Mouse (Mus musculus): ENCODE data around the gene Tfb1m. TPM values are rescaled to one million over a fixed set of nuclear protein-coding genes. Genes with fewer than 3 reads are reported as not detected.

The Tfb1m gene
- 9.0 and 9.6 TPM in 2 replicates for polyA plus RNA-seq (2015; fragmentation: Nextera tagmentation; extraction: Ambion mirVana)

- peak within 1 kb of the TSS; percentile 86 for H3K27ac ChIP-seq (replicated peaks)
- H3K9ac ChIP-seq (ENCODE audit: low read length) = peak within 1 kb of the TSS; percentile 58
- peak; percentile 99 for DNase-seq (ENCODE audit: low spot score)
- peak; percentile 100 for ATAC-seq (ENCODE audit: low FRiP score, low TSS enrichment)
- no peaks in the 10 kb centered on the region for H3K4me1 ChIP-seq (replicated peaks; ENCODE audit: control insufficient read depth, insufficient read depth)
- H3K27me3 ChIP-seq (ENCODE audit: control insufficient read depth, insufficient read depth, low read length) = no peaks in the 10 kb centered on the region
- H3K9me3 ChIP-seq (ENCODE audit: control insufficient read depth, low read length) = no peaks in the 10 kb centered on the region
- peak within 1 kb of the TSS; percentile 63 for H3K4me2 ChIP-seq (replicated peaks; ENCODE audit: low read depth)
- WGBS = under 1% methylated on average over 58 of the region's 60 CpGs
- no peaks in the 10 kb centered on the region for H3K36me3 ChIP-seq (ENCODE audit: control insufficient read depth, insufficient read depth, low read length)
- 0 out of 2 replicates have a peak, but pooled peaks have one; percentile 5 for TF ChIP-seq CTCF (IDR thresholded peaks at IDR 0.05; ENCODE audit: low read depth)
- TF ChIP-seq EP300 (optimal IDR thresholded peaks at IDR 0.05) = no peak
- peak within 1 kb of the TSS; percentile 65 for H3K4me3 ChIP-seq (ENCODE audit: low read depth, low read length)
Observed at GRCm38 (mm10) chr17:3557331-3558311, at the start of gene Tfb1m. Gene Tfb1m, minus strand, starts transcription at chr17:3557781.

DNA sequence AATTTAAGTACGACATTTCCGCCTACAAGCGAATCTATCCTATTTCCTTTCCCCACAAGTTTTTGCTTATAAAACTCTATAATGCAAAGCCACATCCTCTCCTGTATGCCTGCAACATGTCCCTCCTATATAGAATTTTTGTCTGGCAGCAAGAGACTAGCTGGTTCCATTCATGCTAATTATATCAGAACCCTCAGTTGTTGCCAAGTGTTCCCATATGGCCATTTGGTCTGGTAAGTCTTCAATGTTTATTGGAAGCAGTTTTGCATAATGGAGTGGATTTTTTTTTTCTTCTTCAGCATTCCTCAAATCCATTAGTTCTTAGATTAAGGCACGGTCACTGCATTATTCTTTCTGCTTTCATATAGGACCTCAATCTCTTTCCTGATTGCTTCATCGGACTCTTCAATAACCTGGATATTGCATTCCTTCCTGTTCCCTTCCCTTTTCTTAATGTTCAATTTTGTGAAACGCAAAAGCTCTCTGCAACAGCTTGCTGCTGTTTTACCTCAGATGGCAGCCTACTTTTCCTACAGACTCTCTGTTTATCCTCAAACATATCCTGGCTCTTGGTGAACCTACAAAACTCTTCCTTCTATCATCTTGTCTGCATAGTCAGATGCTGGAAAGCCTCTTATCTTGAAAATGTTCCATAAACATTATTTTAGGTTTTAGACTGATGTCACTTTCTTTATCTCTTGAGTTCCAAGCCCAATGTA lies 45.5 kb upstream of the Tfb1m start:
- Histone ChIP-seq H3K9ac (ENCODE audit: low read length) (no peak overlapping the region), H3K4me1 (replicated peaks; ENCODE audit: control insufficient read depth, insufficient read depth) (no peaks in the 10 kb centered on the region), H3K36me3 (ENCODE audit: control insufficient read depth, insufficient read depth, low read length) (no peaks in the 10 kb centered on the region), H3K27ac (replicated peaks) (no peak overlapping the region), H3K9me3 (ENCODE audit: control insufficient read depth, low read length) (no peaks in the 10 kb centered on the region), H3K27me3 (ENCODE audit: control insufficient read depth, insufficient read depth, low read length) (no peaks in the 10 kb centered on the region), H3K4me2 (replicated peaks; ENCODE audit: low read depth) (no peak overlapping the region), H3K4me3 (ENCODE audit: low read depth, low read length) (no peak overlapping the region)
- ATAC-seq (ENCODE audit: low FRiP score, low TSS enrichment) (no peak), DNase-seq (ENCODE audit: low spot score) (no peak)
- WGBS = 70% methylated on average over 6 of the region's 6 CpGs
- TF ChIP-seq EP300 (optimal IDR thresholded peaks at IDR 0.05) = no peak
- TF ChIP-seq CTCF (IDR thresholded peaks at IDR 0.05; ENCODE audit: low read depth) = no peak

DNA sequence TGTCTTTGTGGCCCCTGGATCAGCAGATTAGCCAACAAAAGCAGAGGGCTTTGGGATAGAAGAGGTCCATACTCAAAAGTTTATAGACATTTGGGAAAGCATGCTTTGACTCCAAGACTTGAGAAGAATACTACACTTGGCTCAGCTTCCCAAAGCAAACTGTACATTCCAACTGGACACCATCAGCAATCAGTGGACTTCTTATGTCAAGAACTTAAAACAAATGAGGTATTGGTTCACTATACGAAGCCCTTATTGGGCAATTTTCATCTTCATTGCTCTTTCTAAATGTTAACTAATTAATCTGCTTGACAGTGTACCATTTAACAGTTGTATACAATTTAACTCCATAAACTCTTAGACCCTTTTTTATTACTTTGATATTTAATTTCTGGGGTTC lies 40.8 kb upstream of the Tfb1m start:
- no peaks in the 10 kb centered on the region for H3K4me1 ChIP-seq (replicated peaks; ENCODE audit: control insufficient read depth, insufficient read depth)
- DNase-seq (ENCODE audit: low spot score) (no peak), ATAC-seq (ENCODE audit: low FRiP score, low TSS enrichment) (no peak)
- H3K9ac ChIP-seq (ENCODE audit: low read length) = no peak overlapping the region
- no peak overlapping the region for H3K4me3 ChIP-seq (ENCODE audit: low read depth, low read length)
- H3K9me3 ChIP-seq (ENCODE audit: control insufficient read depth, low read length) = no peaks in the 10 kb centered on the region
- TF ChIP-seq EP300 (optimal IDR thresholded peaks at IDR 0.05) (no peak), CTCF (IDR thresholded peaks at IDR 0.05; ENCODE audit: low read depth) (no peak)
- H3K4me2 ChIP-seq (replicated peaks; ENCODE audit: low read depth) = no peak overlapping the region
- 53% methylated on average over 1 of the region's 1 CpGs for WGBS
- H3K27me3 ChIP-seq (ENCODE audit: control insufficient read depth, insufficient read depth, low read length) = no peaks in the 10 kb centered on the region
- H3K27ac ChIP-seq (replicated peaks) = no peak overlapping the region
- no peaks in the 10 kb centered on the region for H3K36me3 ChIP-seq (ENCODE audit: control insufficient read depth, insufficient read depth, low read length)

GRCm38 (mm10) chr17:3597866-3598265 lies 40.3 kb upstream of the Tfb1m start:
- no peaks in the 10 kb centered on the region for H3K4me1 ChIP-seq (replicated peaks; ENCODE audit: control insufficient read depth, insufficient read depth)
- DNase-seq (ENCODE audit: low spot score) = no peak
- H3K4me2 ChIP-seq (replicated peaks; ENCODE audit: low read depth) = no peak overlapping the region
- H3K27ac ChIP-seq (replicated peaks) = no peak overlapping the region
- no peak for ATAC-seq (ENCODE audit: low FRiP score, low TSS enrichment)
- H3K27me3 ChIP-seq (ENCODE audit: control insufficient read depth, insufficient read depth, low read length) = no peaks in the 10 kb centered on the region
- TF ChIP-seq CTCF (IDR thresholded peaks at IDR 0.05; ENCODE audit: low read depth) (no peak), EP300 (optimal IDR thresholded peaks at IDR 0.05) (no peak)
- WGBS = 65% methylated on average over 1 of the region's 1 CpGs
- no peak overlapping the region for H3K4me3 ChIP-seq (ENCODE audit: low read depth, low read length)
- H3K9me3 ChIP-seq (ENCODE audit: control insufficient read depth, low read length) = no peaks in the 10 kb centered on the region
- H3K9ac ChIP-seq (ENCODE audit: low read length) = no peak overlapping the region
- H3K36me3 ChIP-seq (ENCODE audit: control insufficient read depth, insufficient read depth, low read length) = no peaks in the 10 kb centered on the region

DNA sequence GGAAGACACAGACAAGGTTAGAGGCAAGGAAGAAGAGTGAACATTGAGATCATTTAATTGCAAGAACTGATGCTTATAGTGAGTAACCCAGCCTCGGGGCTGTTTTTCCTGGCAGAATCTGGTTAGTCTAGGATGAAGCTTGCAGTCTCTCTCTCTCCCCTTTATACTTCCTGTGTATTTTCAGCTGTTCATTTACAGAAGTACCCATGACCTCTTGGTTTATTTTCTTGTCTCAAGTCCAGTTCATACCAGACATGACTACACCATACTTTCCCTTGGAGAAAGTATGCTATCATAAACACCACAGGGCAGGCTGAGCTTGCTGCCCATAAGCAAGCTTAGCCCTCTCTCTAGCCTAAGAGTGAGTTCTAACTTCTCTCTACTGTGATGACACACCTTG lies 39.5 kb upstream of the Tfb1m start:
- WGBS = 46% methylated on average over 1 of the region's 1 CpGs
- TF ChIP-seq CTCF (IDR thresholded peaks at IDR 0.05; ENCODE audit: low read depth) = no peak
- TF ChIP-seq EP300 (optimal IDR thresholded peaks at IDR 0.05) = no peak
- Histone ChIP-seq H3K9ac (ENCODE audit: low read length) (no peak overlapping the region), H3K36me3 (ENCODE audit: control insufficient read depth, insufficient read depth, low read length) (no peaks in the 10 kb centered on the region), H3K4me2 (replicated peaks; ENCODE audit: low read depth) (no peak overlapping the region), H3K27ac (replicated peaks) (peak overlapping the region; percentile 13; the same call in 1 of the 2 replicates), H3K4me1 (replicated peaks; ENCODE audit: control insufficient read depth, insufficient read depth) (no peaks in the 10 kb centered on the region), H3K9me3 (ENCODE audit: control insufficient read depth, low read length) (no peaks in the 10 kb centered on the region), H3K4me3 (ENCODE audit: low read depth, low read length) (no peak overlapping the region), H3K27me3 (ENCODE audit: control insufficient read depth, insufficient read depth, low read length) (no peaks in the 10 kb centered on the region)
- DNase-seq (ENCODE audit: low spot score) (no peak), ATAC-seq (ENCODE audit: low FRiP score, low TSS enrichment) (no peak)
